Mouse (Mus musculus) neural tube, embryonic 11.5 days (tissue): ENCODE measurements around the gene Dusp15. TPM values are rescaled to one million over a fixed set of nuclear protein-coding genes. Genes with fewer than 3 reads are reported as not detected.

ENCODE experiments used
- polyA plus RNA-seq: library from polyadenylated mRNA; unstranded; fragments of >200 nt; fragmentation: Nextera tagmentation; extraction: Ambion mirVana; gene quantifications from 2 replicates; pipeline ENCODE4 v1.2.1, GENCODE M21; 2014

Dusp15 gene
- polyA plus RNA-seq, 1 experiment from 2014 or later: 1.4 TPM

Other genes with a start within 250 kb of the Dusp15 start
- gene Id1, start 215.4 kb downstream of the Dusp15 start, polyA plus RNA-seq: 116 and 129 TPM in 2 replicates
- 3.5 and 4.6 TPM in 2 replicates for gene Cox4i2, start 197.5 kb downstream of the Dusp15 start, polyA plus RNA-seq
- gene Bcl2l1, start 120.0 kb downstream of the Dusp15 start, polyA plus RNA-seq: 125 and 132 TPM in 2 replicates
- 141 and 147 TPM in 2 replicates for gene Tpx2, start 103.7 kb downstream of the Dusp15 start, polyA plus RNA-seq
- not detected in 2 replicates for gene Mylk2, start 40.3 kb downstream of the Dusp15 start, polyA plus RNA-seq
- gene Foxs1, start 18.5 kb downstream of the Dusp15 start, polyA plus RNA-seq: 0.46 and 1.2 TPM in 2 replicates
- 1.6 and 1.7 TPM in 2 replicates for gene Ttll9, start 10.8 kb upstream of the Dusp15 start, polyA plus RNA-seq
- 84.9 and 102 TPM in 2 replicates for gene Pdrg1, start 63.7 kb upstream of the Dusp15 start, polyA plus RNA-seq
- 0.59 and 0.99 TPM in 2 replicates for gene Xkr7, start 80.2 kb upstream of the Dusp15 start, polyA plus RNA-seq
- 1.4 and 1.5 TPM in 2 replicates for gene Ccm2l, start 114.3 kb upstream of the Dusp15 start, polyA plus RNA-seq
- gene Hck, start 156.8 kb upstream of the Dusp15 start, polyA plus RNA-seq: 1.8 and 2.0 TPM in 2 replicates
- gene Tm9sf4, start 209.6 kb upstream of the Dusp15 start, polyA plus RNA-seq: 81.1 and 83.3 TPM in 2 replicates